Mouse (Mus musculus) MEL (cell line): Measurements from ENCODE around the gene Dync1h1. TPM values are rescaled to one million over a fixed set of nuclear protein-coding genes. Genes with fewer than 3 reads are reported as not detected.
"Not testable (repeated sequence)": the region's sequence is repeated elsewhere in the genome, so short reads cannot be mapped to it uniquely, and the experiment has no call there.

Experiments used
- DNase-seq: peaks from one replicate; pipeline ENCODE4 v3.0.0; 2011; ENCODE audit warnings: low read depth, low spot score
- H3K27ac ChIP-seq: 2 replicates; pipeline ENCODE4 v1.5.1; 2012; ENCODE audit warnings: low read depth, mild to moderate bottlenecking, control low read depth, low read length, moderate library complexity; ENCODE audit not compliant: control insufficient read depth
- H3K27me3 ChIP-seq, 2 experiments: fragments of 150-350 bp in 1 of 2; sonication (generic) in 1 of 2; 2 replicates each; pipeline ENCODE4 v1.6.1; 2012; ENCODE audit warnings: low read length in 2 of 2, mild to moderate bottlenecking in 2 of 2, improper control_type of control experiment in 1 of 2, moderate library complexity in 1 of 2; ENCODE audit not compliant: insufficient read depth in 2 of 2, control insufficient read depth in 1 of 2
- H3K36me3 ChIP-seq, 2 experiments: 2 replicates each; pipeline ENCODE4 v1.6.1; 2012 to 2014; ENCODE audit warnings: low read length in 2 of 2, improper control_type of control experiment in 1 of 2, inconsistent platforms in 1 of 2, mild to moderate bottlenecking in 1 of 2; ENCODE audit not compliant: insufficient read depth in 2 of 2, control insufficient read depth in 1 of 2
- H3K4me1 ChIP-seq, 2 experiments: fragments of 150-350 bp in 1 of 2; sonication (generic) in 1 of 2; 2 replicates each; pipeline ENCODE4 v1.6.1; 2012; ENCODE audit warnings: low read length in 2 of 2, improper control_type of control experiment in 1 of 2, mild to moderate bottlenecking in 1 of 2; ENCODE audit not compliant: insufficient read depth in 2 of 2, control insufficient read depth in 1 of 2
- H3K4me3 ChIP-seq, 2 experiments: fragments of 150-350 bp in 1 of 2; sonication (generic) in 1 of 2; 2 replicates each; pipeline ENCODE4 v1.5.1; 2012; ENCODE audit warnings: low read depth in 2 of 2, low read length in 2 of 2, mild to moderate bottlenecking in 2 of 2, moderate library complexity in 2 of 2, control low read depth in 1 of 2, improper control_type of control experiment in 1 of 2; ENCODE audit not compliant: control insufficient read depth in 1 of 2, insufficient read depth in 1 of 2
- H3K79me2 ChIP-seq: 2 replicates; pipeline ENCODE4 v1.6.1; 2012; ENCODE audit warnings: mild to moderate bottlenecking, low read length, moderate library complexity; ENCODE audit not compliant: control insufficient read depth, poor library complexity, insufficient read depth
- H3K9ac ChIP-seq: 2 replicates; pipeline ENCODE4 v1.6.1; 2012; ENCODE audit warnings: low read depth, mild to moderate bottlenecking, control low read depth, low read length, moderate library complexity; ENCODE audit not compliant: control insufficient read depth, poor library complexity, severe bottlenecking
- H3K9me3 ChIP-seq: fragments of 150-350 bp; sonication (generic); replicated peaks from 2 replicates; pipeline ENCODE4 v1.6.1; 2012; ENCODE audit warnings: mild to moderate bottlenecking, low read length, improper control_type of control experiment, moderate library complexity; ENCODE audit not compliant: insufficient read depth
- BHLHE40 ChIP-seq: IDR thresholded peaks from 2 replicates; pipeline ENCODE4 v1.6.1; 2012; ENCODE audit warnings: low read depth, mild to moderate bottlenecking, inconsistent platforms, low read length, improper control_type of control experiment, borderline replicate concordance
- CHD2 ChIP-seq: IDR thresholded peaks from 2 replicates; pipeline ENCODE4 v1.6.1; 2011; ENCODE audit warnings: low read length, improper control_type of control experiment
- CTCF ChIP-seq, 3 experiments: IDR thresholded peaks in 2 of 3; conservative IDR thresholded peaks in 1 of 3; 2 replicates each; pipeline ENCODE4 v1.5.1; 2011 to 2012; ENCODE audit warnings: low read length in 3 of 3, low read depth in 2 of 3, mild to moderate bottlenecking in 2 of 3, improper control_type of control experiment in 1 of 3, inconsistent platforms in 1 of 3, mixed read lengths in 1 of 3, moderate library complexity in 1 of 3; ENCODE audit not compliant: control insufficient read depth in 1 of 3, insufficient read depth in 1 of 3, poor library complexity in 1 of 3, severe bottlenecking in 1 of 3
- E2F4 ChIP-seq: IDR thresholded peaks from 2 replicates; pipeline ENCODE4 v1.6.1; 2011; ENCODE audit warnings: low read depth, low read length, improper control_type of control experiment, borderline replicate concordance
- EP300 ChIP-seq, 2 experiments: IDR thresholded peaks; 2 replicates each; pipeline ENCODE4 v1.6.1; 2011; ENCODE audit warnings: improper control_type of control experiment in 2 of 2, low read length in 2 of 2, low read depth in 1 of 2, mild to moderate bottlenecking in 1 of 2
- ETS1 ChIP-seq: IDR thresholded peaks from 2 replicates; pipeline ENCODE4 v1.6.1; 2012; ENCODE audit warnings: low read depth, mild to moderate bottlenecking, inconsistent platforms, low read length, improper control_type of control experiment, moderate library complexity
- GABPA ChIP-seq: IDR thresholded peaks from 2 replicates; pipeline ENCODE4 v1.6.1; 2012; ENCODE audit warnings: low read depth, mild to moderate bottlenecking, inconsistent platforms, low read length, improper control_type of control experiment, moderate library complexity
- GATA1 ChIP-seq: IDR thresholded peaks from 2 replicates; pipeline ENCODE4 v1.6.1; 2011; ENCODE audit warnings: low read depth, low read length, improper control_type of control experiment
- HCFC1 ChIP-seq: IDR thresholded peaks from 2 replicates; pipeline ENCODE4 v1.6.1; 2012; ENCODE audit warnings: low read depth, mild to moderate bottlenecking, inconsistent platforms, low read length, improper control_type of control experiment, moderate library complexity
- JUND ChIP-seq: IDR thresholded peaks from 2 replicates; pipeline ENCODE4 v1.6.1; 2011; ENCODE audit warnings: low read depth, mild to moderate bottlenecking, improper control_type of control experiment, low read length
- KAT2A ChIP-seq: conservative IDR thresholded peaks from 2 replicates; pipeline ENCODE4 v1.6.1; 2012; ENCODE audit warnings: low read depth, low read length, improper control_type of control experiment, inconsistent platforms
- MAFK ChIP-seq: IDR thresholded peaks from 2 replicates; pipeline ENCODE4 v1.6.1; 2011; ENCODE audit warnings: low read depth, mild to moderate bottlenecking, low read length, improper control_type of control experiment, borderline replicate concordance
- MAX ChIP-seq: IDR thresholded peaks from 2 replicates; pipeline ENCODE4 v1.6.1; 2011; ENCODE audit warnings: low read length, improper control_type of control experiment
- MAZ ChIP-seq: IDR thresholded peaks from 2 replicates; pipeline ENCODE4 v1.6.1; 2012; ENCODE audit warnings: low read depth, mild to moderate bottlenecking, inconsistent platforms, low read length, improper control_type of control experiment
- MEF2A ChIP-seq: IDR thresholded peaks from 2 replicates; pipeline ENCODE4 v1.6.1; 2014; ENCODE audit warnings: low read depth, mild to moderate bottlenecking, inconsistent platforms, low read length, improper control_type of control experiment; ENCODE audit not compliant: poor library complexity, insufficient replicate concordance, severe bottlenecking; ENCODE audit errors: extremely low read depth
- MXI1 ChIP-seq: IDR thresholded peaks from 2 replicates; pipeline ENCODE4 v1.6.1; 2011; ENCODE audit warnings: mild to moderate bottlenecking, low read depth, low read length, improper control_type of control experiment
- MYB ChIP-seq: IDR thresholded peaks from 2 replicates; pipeline ENCODE4 v1.6.1; 2011; ENCODE audit warnings: mild to moderate bottlenecking, low read depth, low read length, improper control_type of control experiment
- MYC ChIP-seq: IDR thresholded peaks from 2 replicates; pipeline ENCODE4 v1.6.1; 2011; ENCODE audit warnings: low read depth, mild to moderate bottlenecking, low read length, improper control_type of control experiment, moderate library complexity
- NELFE ChIP-seq: IDR thresholded peaks from 2 replicates; pipeline ENCODE4 v1.6.1; 2011; ENCODE audit warnings: low read depth, low read length, improper control_type of control experiment
- POLR2A ChIP-seq, 2 experiments: IDR thresholded peaks; 2 replicates each; pipeline ENCODE4 v1.6.1; 2011 to 2012; ENCODE audit warnings: low read length in 2 of 2, mild to moderate bottlenecking in 2 of 2, control low read depth in 1 of 2, improper control_type of control experiment in 1 of 2, low read depth in 1 of 2, moderate library complexity in 1 of 2; ENCODE audit not compliant: control insufficient read depth in 1 of 2, insufficient read depth in 1 of 2, poor library complexity in 1 of 2
- POLR2AphosphoS5 ChIP-seq: IDR thresholded peaks from 2 replicates; pipeline ENCODE4 v1.6.1; 2012; ENCODE audit warnings: low read depth, borderline replicate concordance, mild to moderate bottlenecking, inconsistent platforms, low read length, moderate library complexity, mixed read lengths
- RCOR1 ChIP-seq: IDR thresholded peaks from 2 replicates; pipeline ENCODE4 v1.6.1; 2012; ENCODE audit warnings: low read depth, mild to moderate bottlenecking, inconsistent platforms, low read length, improper control_type of control experiment
- SIN3A ChIP-seq: IDR thresholded peaks from 2 replicates; pipeline ENCODE4 v1.6.1; 2012; ENCODE audit warnings: low read length, improper control_type of control experiment, inconsistent platforms
- SMC3 ChIP-seq: IDR thresholded peaks from 2 replicates; pipeline ENCODE4 v1.6.1; 2011; ENCODE audit warnings: low read depth, low read length, improper control_type of control experiment
- TAL1 ChIP-seq: IDR thresholded peaks from 2 replicates; pipeline ENCODE4 v1.6.1; 2012; ENCODE audit warnings: mild to moderate bottlenecking, inconsistent platforms, low read length, moderate library complexity, mixed read lengths
- TBP ChIP-seq: IDR thresholded peaks from 2 replicates; pipeline ENCODE4 v1.8.0; 2011; ENCODE audit warnings: low read depth, low read length, improper control_type of control experiment
- TCF12 ChIP-seq: IDR thresholded peaks from 2 replicates; pipeline ENCODE4 v1.6.1; 2014; ENCODE audit warnings: low read depth, mild to moderate bottlenecking, inconsistent platforms, low read length, improper control_type of control experiment, moderate library complexity
- USF1 ChIP-seq: IDR thresholded peaks from 2 replicates; pipeline ENCODE4 v1.6.1; 2014; ENCODE audit warnings: low read depth, mild to moderate bottlenecking, inconsistent platforms, low read length, improper control_type of control experiment, moderate library complexity
- USF2 ChIP-seq, 2 experiments: IDR thresholded peaks; 2 replicates each; pipeline ENCODE4 v1.6.1; 2011 to 2012; ENCODE audit warnings: improper control_type of control experiment in 2 of 2, low read length in 2 of 2, borderline replicate concordance in 1 of 2, inconsistent platforms in 1 of 2, low read depth in 1 of 2, mild to moderate bottlenecking in 1 of 2; ENCODE audit not compliant: insufficient read depth in 1 of 2
- ZKSCAN1 ChIP-seq: IDR thresholded peaks from 2 replicates; pipeline ENCODE4 v1.6.1; 2012; ENCODE audit warnings: low read depth, mild to moderate bottlenecking, inconsistent platforms, low read length, improper control_type of control experiment, moderate library complexity
- ZMIZ1 ChIP-seq: IDR thresholded peaks from 2 replicates; pipeline ENCODE4 v1.6.1; 2012; ENCODE audit warnings: low read depth, mild to moderate bottlenecking, inconsistent platforms, low read length, improper control_type of control experiment, moderate library complexity
- ZNF384 ChIP-seq: IDR thresholded peaks from 2 replicates; pipeline ENCODE4 v1.6.1; 2012; ENCODE audit warnings: low read depth, mild to moderate bottlenecking, inconsistent platforms, low read length, improper control_type of control experiment
- polyA plus RNA-seq, 2 experiments: library from polyadenylated mRNA; stranded (reverse) in 1 of 2; unstranded in 1 of 2; fragments of >175 nt in 1 of 2; fragments of >200 nt in 1 of 2; gene quantifications; 2 replicates each; pipeline versions ENCODE4 v1.2.1 to v1.2.4; 2012; ENCODE audit warnings: low replicate concordance in 2 of 2, low read depth in 1 of 2; ENCODE audit not compliant: insufficient read length in 2 of 2, insufficient read depth in 1 of 2, missing spikeins in 1 of 2
- total RNA-seq: library from RNA; depleted of rRNA; stranded (reverse); fragments of 300-350 nt; gene quantifications from 2 replicates; pipeline ENCODE4 v1.2.3, GENCODE M21; 2012

The Dync1h1 gene
- total and polyA plus RNA-seq, 3 experiments = 98.2 to 230 (median 157) TPM

DNA sequence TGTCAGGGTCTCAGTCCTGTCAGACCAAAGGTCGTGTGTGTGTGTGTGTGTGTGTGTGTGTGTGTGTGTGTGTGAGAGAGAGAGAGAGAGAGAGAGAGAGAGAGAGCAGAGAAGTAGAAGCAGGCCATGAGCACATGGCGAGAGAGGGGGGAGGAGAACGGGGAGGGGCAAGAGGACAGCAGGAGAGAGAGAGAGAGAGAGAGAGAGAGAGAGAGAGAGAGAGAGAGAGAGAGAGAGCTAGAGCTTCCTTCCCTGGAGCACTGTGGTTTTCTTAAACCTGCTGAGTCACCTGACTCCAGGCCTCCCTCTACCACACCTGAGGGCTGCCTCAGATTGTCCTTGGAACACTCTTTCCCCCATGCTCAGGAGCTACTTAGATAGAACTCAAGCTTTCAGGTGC lies 100.1 kb downstream of the Dync1h1 start:
- peaks cover 21 to 50% of the 10 kb centered on the region in 2 experiments for H3K4me1 ChIP-seq
- DNase-seq = peak; percentile 87

DNA sequence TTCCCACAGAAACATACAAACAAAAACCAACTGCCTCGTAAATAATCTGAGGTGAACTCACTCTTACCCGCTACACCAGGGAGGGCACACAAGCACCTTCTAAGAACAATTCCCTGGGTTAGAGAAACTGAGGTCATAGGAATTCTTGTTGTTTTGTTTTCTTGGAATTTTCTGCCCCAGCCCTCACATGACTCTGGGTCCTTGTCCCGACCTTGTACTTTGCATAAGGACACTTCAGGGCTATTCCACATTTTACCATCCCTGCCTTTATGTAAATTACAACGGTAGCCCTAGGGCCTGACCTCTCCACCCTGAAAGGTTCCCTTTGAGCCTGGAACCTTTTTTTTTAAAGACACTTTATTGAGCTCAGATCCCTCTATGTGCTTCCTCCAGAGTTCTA lies 101.3 kb downstream of the Dync1h1 start, which contains the start of gene Hsp90aa1:
TSS of gene Hsp90aa1 (minus strand) at position 173 of the 400 bp plus-strand sequence.
- Histone ChIP-seq H3K36me3 (peaks cover 0 to 40% of the 10 kb centered on the region in 2 experiments; a peak in 2 of 4 replicates), H3K9ac (peak within 1 kb of the TSS; percentile 59), H3K9me3 (no peaks in the 10 kb centered on the region), H3K4me3 (peak within 1 kb of the TSS; percentile 43 to 50), H3K4me1 (peaks cover 21 to 44% of the 10 kb centered on the region in 2 experiments), H3K79me2 (no peaks in the 10 kb centered on the region; the same call in 1 of the 2 replicates), H3K27ac (peak within 1 kb of the TSS; percentile 85), H3K27me3 (no peaks in the 10 kb centered on the region)
- DNase-seq = no peak
- no peak for TF ChIP-seq MXI1
- no peak for TF ChIP-seq MAFK
- no peak for TF ChIP-seq POLR2AphosphoS5
- no peak for TF ChIP-seq KAT2A
- no peak for TF ChIP-seq USF2 (IDR thresholded peaks at IDR 0.05; ENCODE audit: borderline replicate concordance in 1 of 2, insufficient read depth in 1 of 2, low read depth in 1 of 2, low read length in 2 of 2)
- TF ChIP-seq RCOR1 = no peak
- 0 out of 2 replicates have a peak, but pooled peaks have one; percentile 35 for TF ChIP-seq GATA1
- TF ChIP-seq CTCF (IDR thresholded peaks at IDR 0.05 in 2 of 3, conservative IDR thresholded peaks at IDR 0.05 in 1 of 3; ENCODE audit: control insufficient read depth in 1 of 3, insufficient read depth in 1 of 3, low read depth in 2 of 3, low read length in 3 of 3, poor library complexity in 1 of 3, severe bottlenecking in 1 of 3) = no peak
- no peak for TF ChIP-seq POLR2A (IDR thresholded peaks at IDR 0.05; ENCODE audit: control insufficient read depth in 1 of 2, insufficient read depth in 1 of 2, low read depth in 1 of 2, low read length in 2 of 2, poor library complexity in 1 of 2)
- no peak for TF ChIP-seq TBP
- no peak for TF ChIP-seq ETS1
- TF ChIP-seq MAZ = no peak; the same call in 1 of the 2 replicates
- no peak for TF ChIP-seq SMC3
- TF ChIP-seq TAL1 = no peak
- no peak for TF ChIP-seq ZKSCAN1
- no peak for TF ChIP-seq MEF2A
- TF ChIP-seq ZNF384 = 0 out of 2 replicates have a peak, but pooled peaks have one; percentile 5
- no peak for TF ChIP-seq CHD2
- no peak for TF ChIP-seq E2F4
- no peak for TF ChIP-seq TCF12
- no peak for TF ChIP-seq GABPA
- no peak for TF ChIP-seq SIN3A
- no peak for TF ChIP-seq MYB

More for the DNA sequence above, 100.1 kb downstream of the Dync1h1 start:
- not testable (repeated sequence) for H3K79me2 ChIP-seq
- Histone ChIP-seq H3K4me3 (peak overlapping the region in 1 of 2 experiments; percentile 9; a peak in 1 of 4 replicates), H3K27ac (peak overlapping the region; percentile 85)
- TF ChIP-seq EP300 (IDR thresholded peaks at IDR 0.05; ENCODE audit: low read depth in 1 of 2, low read length in 2 of 2) = peak; percentile 55 to 62; a peak in 3 of 4 replicates
- 0 out of 2 replicates have a peak, but pooled peaks have one; percentile 58 for TF ChIP-seq MAFK
- peak; percentile 100 for TF ChIP-seq JUND
- peak; percentile 71 for TF ChIP-seq TBP
- peak; percentile 70 for TF ChIP-seq USF1
- TF ChIP-seq MXI1 = peak; percentile 78
- TF ChIP-seq BHLHE40 = peak; percentile 49; the same call in 1 of the 2 replicates
- TF ChIP-seq MYC = peak; percentile 99
- TF ChIP-seq TCF12 = peak; percentile 47; the same call in 1 of the 2 replicates
- 0 out of 2 replicates have a peak, but pooled peaks have one; percentile 28 for TF ChIP-seq RCOR1
- peak in 1 of 2 experiments; percentile 60; a peak in 2 of 4 replicates for TF ChIP-seq POLR2A (IDR thresholded peaks at IDR 0.05; ENCODE audit: control insufficient read depth in 1 of 2, insufficient read depth in 1 of 2, low read depth in 1 of 2, low read length in 2 of 2, poor library complexity in 1 of 2)
- TF ChIP-seq SIN3A = peak; percentile 77; the same call in 1 of the 2 replicates
- TF ChIP-seq NELFE = peak; percentile 21; the same call in 1 of the 2 replicates
- TF ChIP-seq ETS1 = peak; percentile 86
- TF ChIP-seq GABPA = peak; percentile 87
- 0 out of 2 replicates have a peak, but pooled peaks have one; percentile 10 for TF ChIP-seq ZMIZ1
- TF ChIP-seq MAX = peak; percentile 90
- 0 out of 2 replicates have a peak, but pooled peaks have one; percentile 5 for TF ChIP-seq GATA1
- TF ChIP-seq HCFC1 = peak; percentile 60; the same call in 1 of the 2 replicates
- peak; percentile 92 for TF ChIP-seq MAZ
- TF ChIP-seq, all 39 proteins: peak for 20; not testable (repeated sequence) for 19
- not testable (repeated sequence) for H3K9me3 ChIP-seq, H3K27me3 ChIP-seq
- H3K9ac ChIP-seq = peak overlapping the region; percentile 74
- peaks cover 0 to 43% of the 10 kb centered on the region in 2 experiments; a peak in 2 of 4 replicates for H3K36me3 ChIP-seq
